Mouse (Mus musculus): ENCODE measurements around the gene Cfap73. TPM values are rescaled to one million over a fixed set of nuclear protein-coding genes. Genes with fewer than 3 reads are reported as not detected.

Cfap73 gene
- polyA plus RNA-seq, 1 experiment: 0.15 TPM

DNA sequence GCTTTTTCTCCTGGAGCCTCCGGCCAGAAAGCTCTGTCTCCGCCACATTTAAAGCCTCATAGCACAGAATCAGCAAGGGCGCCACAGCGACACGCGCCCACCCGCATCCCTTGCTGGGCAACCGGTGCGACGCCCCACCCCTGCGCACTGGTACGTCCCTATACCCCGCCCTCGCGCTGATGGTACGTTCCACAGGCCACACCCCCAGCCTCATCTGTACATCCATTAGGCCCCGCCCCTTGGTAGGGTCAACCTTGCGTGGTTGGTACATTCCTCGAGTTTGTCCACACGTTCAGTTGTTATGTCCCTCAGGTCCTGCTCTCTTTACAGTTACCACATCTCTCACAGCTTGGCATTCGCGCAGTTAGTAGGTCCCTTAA lies 21.6 kb downstream of the Cfap73 start, which contains the start of the genes Rita1 and Ddx54:
Rita1 (minus strand) TSS at position 148 of the 380 bp plus-strand sequence.
Ddx54 (plus strand) TSS at position 298 of the 380 bp plus-strand sequence.
- Histone ChIP-seq H3K27me3 (ENCODE audit: control insufficient read depth, insufficient read depth, low read length) (no peaks in the 10 kb centered on the region), H3K36me3 (ENCODE audit: control insufficient read depth, insufficient read depth, low read length) (no peaks in the 10 kb centered on the region), H3K4me1 (replicated peaks; ENCODE audit: control insufficient read depth, insufficient read depth, low read length) (peaks cover 15% of the 10 kb centered on the region), H3K4me3 (ENCODE audit: control insufficient read depth, insufficient read depth, low read length) (peak within 1 kb of the TSS; percentile 64), H3K27ac (ENCODE audit: control insufficient read depth, insufficient read depth, low read length) (peak within 1 kb of the TSS; percentile 51)
- TF ChIP-seq CTCF (IDR thresholded peaks at IDR 0.05; ENCODE audit: borderline replicate concordance, control insufficient read depth, extremely low read depth, insufficient read depth, low read length, poor library complexity): no peak
- DNase-seq: peak; percentile 98
- under 1% methylated on average over 22 of the region's 22 CpGs for WGBS

DNA sequence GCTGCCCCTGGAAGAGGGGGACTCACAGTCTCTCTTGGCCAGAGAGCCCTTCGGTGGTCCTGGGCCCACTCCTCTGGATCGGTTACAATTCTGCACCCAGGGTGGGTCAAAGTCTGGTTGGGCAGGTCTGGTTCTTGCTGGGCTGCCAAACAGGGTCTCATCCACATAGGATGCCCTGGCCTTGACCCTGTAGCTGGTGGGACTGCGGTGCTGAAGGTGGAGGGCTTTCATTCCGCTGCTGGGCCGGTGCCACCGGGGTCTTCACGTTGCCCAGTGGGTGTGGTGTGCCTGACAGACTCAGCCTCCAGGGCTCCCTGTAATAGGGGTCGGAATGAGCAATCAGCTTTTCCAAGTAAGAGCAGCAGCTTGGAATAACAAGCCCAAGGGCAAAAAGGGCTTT lies 22.6 kb downstream of the Cfap73 start:
- no peaks in the 10 kb centered on the region for H3K27me3 ChIP-seq (ENCODE audit: control insufficient read depth, insufficient read depth, low read length)
- no peak for DNase-seq
- H3K4me3 ChIP-seq (ENCODE audit: control insufficient read depth, insufficient read depth, low read length): no peak overlapping the region
- H3K27ac ChIP-seq (ENCODE audit: control insufficient read depth, insufficient read depth, low read length): no peak overlapping the region
- no peaks in the 10 kb centered on the region for H3K36me3 ChIP-seq (ENCODE audit: control insufficient read depth, insufficient read depth, low read length)
- no peak for TF ChIP-seq CTCF (IDR thresholded peaks at IDR 0.05; ENCODE audit: borderline replicate concordance, control insufficient read depth, extremely low read depth, insufficient read depth, low read length, poor library complexity)
- no peak for TF ChIP-seq POLR2A (IDR thresholded peaks at IDR 0.05; ENCODE audit: control insufficient read depth, extremely low read depth, insufficient read depth, low read length, poor library complexity)
- H3K4me1 ChIP-seq (replicated peaks; ENCODE audit: control insufficient read depth, insufficient read depth, low read length): peaks cover 15% of the 10 kb centered on the region
- WGBS: 86% methylated on average over 8 of the region's 8 CpGs

DNA sequence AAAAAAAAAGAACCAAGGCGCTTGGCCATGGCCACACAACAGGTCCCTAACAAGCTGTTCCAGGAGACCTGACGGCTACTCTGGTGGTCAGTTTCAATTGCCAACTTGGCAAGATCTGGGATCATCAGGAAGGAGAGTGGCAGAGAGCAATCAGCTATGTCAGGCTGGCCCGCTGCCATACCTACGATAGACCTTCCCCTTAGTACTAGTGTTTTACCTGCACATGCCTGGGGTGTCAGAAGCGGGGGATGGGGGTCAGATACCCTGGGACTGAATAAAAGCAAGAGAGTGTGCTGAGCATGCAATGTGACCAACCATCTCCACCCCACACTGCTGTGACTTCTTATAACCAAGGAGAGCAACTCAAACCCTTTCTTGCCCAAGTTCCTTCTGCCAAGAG lies 23.1 kb downstream of the Cfap73 start:
- WGBS: 97% methylated on average over 5 of the region's 5 CpGs
- TF ChIP-seq CTCF (IDR thresholded peaks at IDR 0.05; ENCODE audit: borderline replicate concordance, control insufficient read depth, extremely low read depth, insufficient read depth, low read length, poor library complexity): no peak
- no peak for TF ChIP-seq POLR2A (IDR thresholded peaks at IDR 0.05; ENCODE audit: control insufficient read depth, extremely low read depth, insufficient read depth, low read length, poor library complexity)
- no peak overlapping the region for H3K4me3 ChIP-seq (ENCODE audit: control insufficient read depth, insufficient read depth, low read length)
- peaks cover 15% of the 10 kb centered on the region for H3K4me1 ChIP-seq (replicated peaks; ENCODE audit: control insufficient read depth, insufficient read depth, low read length)
- no peak overlapping the region for H3K27ac ChIP-seq (ENCODE audit: control insufficient read depth, insufficient read depth, low read length)
- H3K27me3 ChIP-seq (ENCODE audit: control insufficient read depth, insufficient read depth, low read length): no peaks in the 10 kb centered on the region
- no peak for DNase-seq
- no peaks in the 10 kb centered on the region for H3K36me3 ChIP-seq (ENCODE audit: control insufficient read depth, insufficient read depth, low read length)

DNA sequence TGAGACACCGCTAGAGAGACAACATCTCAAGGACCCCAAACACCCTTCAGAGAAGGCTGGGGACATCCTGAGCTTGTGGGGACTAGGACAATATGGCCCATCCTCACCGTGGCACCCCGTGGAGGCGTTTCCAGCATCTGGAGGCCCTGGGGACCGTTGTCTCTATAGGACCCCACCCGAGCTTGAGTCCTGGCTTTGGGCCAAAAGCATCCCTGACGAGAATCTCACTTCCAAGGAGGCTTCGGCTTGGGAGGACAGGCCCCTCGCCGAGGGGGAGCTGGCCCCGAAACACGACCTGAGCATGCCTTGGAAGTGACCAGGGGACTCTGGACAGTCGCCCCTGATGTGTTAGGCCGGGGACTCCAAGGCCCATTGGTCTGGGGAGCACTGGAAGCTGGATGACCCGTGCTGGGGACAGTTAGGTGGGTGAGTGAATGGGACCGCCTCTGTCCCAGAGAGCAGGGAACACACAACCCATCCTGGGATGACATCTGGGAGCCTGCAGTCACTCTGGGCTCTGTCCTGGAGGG lies 24.7 kb downstream of the Cfap73 start:
- peaks cover 21% of the 10 kb centered on the region for H3K4me1 ChIP-seq (replicated peaks; ENCODE audit: control insufficient read depth, insufficient read depth, low read length)
- no peak for DNase-seq
- no peak overlapping the region for H3K4me3 ChIP-seq (ENCODE audit: control insufficient read depth, insufficient read depth, low read length)
- no peak overlapping the region for H3K27ac ChIP-seq (ENCODE audit: control insufficient read depth, insufficient read depth, low read length)
- no peaks in the 10 kb centered on the region for H3K36me3 ChIP-seq (ENCODE audit: control insufficient read depth, insufficient read depth, low read length)
- 90% methylated on average over 16 of the region's 16 CpGs for WGBS
- no peak for TF ChIP-seq POLR2A (IDR thresholded peaks at IDR 0.05; ENCODE audit: control insufficient read depth, extremely low read depth, insufficient read depth, low read length, poor library complexity)
- H3K27me3 ChIP-seq (ENCODE audit: control insufficient read depth, insufficient read depth, low read length): no peaks in the 10 kb centered on the region

DNA sequence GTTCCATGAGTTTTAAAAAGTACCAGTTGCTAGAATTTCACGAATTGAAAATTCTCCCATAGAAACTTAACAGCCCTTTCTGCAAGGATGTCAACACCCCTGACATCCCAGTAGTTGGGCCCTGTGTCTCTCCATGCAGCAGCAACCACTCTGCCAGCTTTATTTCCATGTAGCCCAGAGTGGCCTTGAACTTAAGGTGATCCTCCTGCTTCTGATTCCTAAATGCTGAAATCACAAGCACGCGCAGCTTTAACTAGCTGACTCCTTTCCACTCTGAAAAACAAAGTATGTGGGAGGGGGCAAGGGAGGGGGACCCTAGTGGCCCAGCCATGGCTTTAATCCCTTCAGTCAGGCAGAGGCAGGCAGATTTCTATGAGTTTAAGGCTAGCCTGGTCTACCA lies 26.7 kb downstream of the Cfap73 start:
- TF ChIP-seq CTCF (IDR thresholded peaks at IDR 0.05; ENCODE audit: borderline replicate concordance, control insufficient read depth, extremely low read depth, insufficient read depth, low read length, poor library complexity) (no peak), POLR2A (IDR thresholded peaks at IDR 0.05; ENCODE audit: control insufficient read depth, extremely low read depth, insufficient read depth, low read length, poor library complexity) (no peak)
- Histone ChIP-seq H3K36me3 (ENCODE audit: control insufficient read depth, insufficient read depth, low read length) (no peaks in the 10 kb centered on the region), H3K4me3 (ENCODE audit: control insufficient read depth, insufficient read depth, low read length) (no peak overlapping the region), H3K27ac (ENCODE audit: control insufficient read depth, insufficient read depth, low read length) (no peak overlapping the region), H3K4me1 (replicated peaks; ENCODE audit: control insufficient read depth, insufficient read depth, low read length) (peaks cover 16% of the 10 kb centered on the region), H3K27me3 (ENCODE audit: control insufficient read depth, insufficient read depth, low read length) (no peaks in the 10 kb centered on the region)
- no peak for DNase-seq
- WGBS: 93% methylated on average over 3 of the region's 3 CpGs

DNA sequence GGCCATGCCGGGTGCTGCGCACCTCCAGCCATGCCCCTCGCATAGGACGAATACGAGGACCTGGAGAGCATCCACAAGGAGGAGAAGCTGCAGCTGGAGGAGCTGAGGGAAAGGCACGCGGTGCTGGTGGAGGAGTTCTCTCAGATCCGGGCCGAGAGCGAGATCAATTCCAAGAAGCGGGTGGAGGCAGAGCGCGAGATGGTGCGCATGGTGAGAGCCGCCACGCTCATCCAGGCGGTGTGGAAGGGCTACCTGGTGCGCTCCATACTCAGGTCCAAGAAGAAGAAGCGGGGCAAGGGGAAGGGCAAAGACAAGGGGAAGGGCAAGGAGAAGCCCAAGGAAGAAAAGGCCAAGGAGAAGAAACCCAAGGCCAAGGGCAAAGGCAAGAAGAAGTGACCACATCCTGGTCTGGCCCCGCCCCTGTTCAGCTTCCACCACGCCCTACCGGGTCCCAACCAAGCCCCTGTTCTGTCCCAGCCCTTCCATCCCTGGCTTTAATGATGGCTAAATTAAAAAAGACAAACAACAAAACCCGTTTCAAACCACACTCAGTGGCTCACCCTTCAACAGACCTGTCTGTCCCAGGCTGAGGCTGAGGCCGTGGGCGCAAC lies 27.3 kb downstream of the Cfap73 start:
- Histone ChIP-seq H3K27me3 (ENCODE audit: control insufficient read depth, insufficient read depth, low read length) (no peaks in the 10 kb centered on the region), H3K36me3 (ENCODE audit: control insufficient read depth, insufficient read depth, low read length) (no peaks in the 10 kb centered on the region), H3K27ac (ENCODE audit: control insufficient read depth, insufficient read depth, low read length) (no peak overlapping the region), H3K4me3 (ENCODE audit: control insufficient read depth, insufficient read depth, low read length) (no peak overlapping the region), H3K4me1 (replicated peaks; ENCODE audit: control insufficient read depth, insufficient read depth, low read length) (peaks cover 11% of the 10 kb centered on the region)
- 86% methylated on average over 25 of the region's 25 CpGs for whole genome bisulfite sequencing
- TF ChIP-seq POLR2A (IDR thresholded peaks at IDR 0.05; ENCODE audit: control insufficient read depth, extremely low read depth, insufficient read depth, low read length, poor library complexity): no peak
- TF ChIP-seq CTCF (IDR thresholded peaks at IDR 0.05; ENCODE audit: borderline replicate concordance, control insufficient read depth, extremely low read depth, insufficient read depth, low read length, poor library complexity): no peak
- DNase-seq: no peak

DNA sequence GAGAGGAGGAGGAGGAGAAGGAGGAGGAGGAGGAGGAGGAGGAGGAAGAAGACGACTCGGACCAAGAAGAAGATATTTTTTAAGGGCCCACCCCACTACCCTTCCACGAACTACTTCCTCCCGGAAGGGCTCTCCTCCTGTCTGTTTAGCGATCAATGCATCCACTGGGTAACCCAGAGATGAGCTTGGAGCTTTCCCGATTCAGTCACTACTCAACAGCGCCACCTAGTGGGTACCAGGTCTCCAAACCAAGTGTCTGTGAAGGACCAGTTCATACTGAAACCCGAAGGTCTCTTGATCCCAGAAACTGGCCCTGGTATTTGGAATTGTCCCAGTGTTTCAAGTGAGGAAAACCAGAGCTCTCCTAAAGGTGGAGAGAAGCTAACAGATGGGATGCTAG lies 28.3 kb downstream of the Cfap73 start:
- Histone ChIP-seq H3K4me1 (replicated peaks; ENCODE audit: control insufficient read depth, insufficient read depth, low read length) (peaks cover 6% of the 10 kb centered on the region), H3K4me3 (ENCODE audit: control insufficient read depth, insufficient read depth, low read length) (no peak overlapping the region)

More for the DNA sequence above, 28.3 kb downstream of the Cfap73 start:
- H3K27me3 ChIP-seq (ENCODE audit: control insufficient read depth, insufficient read depth, low read length): no peaks in the 10 kb centered on the region
- WGBS: 2% methylated on average over 8 of the region's 8 CpGs
- H3K36me3 ChIP-seq (ENCODE audit: control insufficient read depth, insufficient read depth, low read length): no peaks in the 10 kb centered on the region
- no peak overlapping the region for H3K27ac ChIP-seq (ENCODE audit: control insufficient read depth, insufficient read depth, low read length)
- TF ChIP-seq POLR2A (IDR thresholded peaks at IDR 0.05; ENCODE audit: control insufficient read depth, extremely low read depth, insufficient read depth, low read length, poor library complexity): no peak
- peak; percentile 86 for DNase-seq
